Mouse (Mus musculus) liver, embryonic 12.5 days (tissue): ENCODE measurements at regions not wholly inside any gene's neighbourhood (a gene's known extent, or its start where the extent isn't known, plus 50 kb on each side); places are given as distances from the start of the nearest gene placed in this dataset.

Experiments used
- ATAC-seq: fragments of 200-750 bp; cut with Nextera tagmentation; 2 replicates; pipeline ENCODE4 v1.8.0; 2017; ENCODE audit warnings: moderate number of reproducible peaks, mild to moderate bottlenecking, moderate library complexity
- H3K27ac ChIP-seq: fragments of 300-500 bp; sonication (generic); 2 replicates; pipeline ENCODE4 v1.5.1; 2016; ENCODE audit warnings: mild to moderate bottlenecking
- H3K27me3 ChIP-seq: fragments of 300-500 bp; sonication (generic); replicated peaks from 2 replicates; pipeline ENCODE4 v1.6.1; 2016; ENCODE audit warnings: mild to moderate bottlenecking, moderate library complexity
- H3K36me3 ChIP-seq: fragments of 300-500 bp; sonication (generic); 2 replicates; pipeline ENCODE4 v1.6.1; 2016; ENCODE audit warnings: mild to moderate bottlenecking, moderate library complexity
- H3K4me1 ChIP-seq: fragments of 300-500 bp; sonication (generic); 2 replicates; pipeline ENCODE4 v1.6.1; 2016
- H3K4me2 ChIP-seq: fragments of 300-500 bp; sonication (generic); 2 replicates; pipeline ENCODE4 v1.6.1; 2016; ENCODE audit warnings: mild to moderate bottlenecking, moderate library complexity
- H3K4me3 ChIP-seq: fragments of 300-500 bp; sonication (generic); 2 replicates; pipeline ENCODE4 v1.5.1; 2016; ENCODE audit warnings: mild to moderate bottlenecking, moderate library complexity
- H3K9ac ChIP-seq: fragments of 300-500 bp; sonication (generic); 2 replicates; pipeline ENCODE4 v1.6.1; 2016; ENCODE audit warnings: mild to moderate bottlenecking, moderate library complexity
- H3K9me3 ChIP-seq: fragments of 300-500 bp; sonication (generic); replicated peaks from 2 replicates; pipeline ENCODE4 v1.6.1; 2016; ENCODE audit warnings: mild to moderate bottlenecking, moderate library complexity
- WGBS: fragments of 180-500 bp; shearing (Covaris S2); methylation state at CpG from one replicate; pipeline ENCODE4 v1.1.7; 2016; ENCODE audit not compliant: insufficient replicate concordance; 5-methylcytosine and 5-hydroxymethylcytosine counted together

- H3K4me2 ChIP-seq, result no peak overlapping the region
- H3K4me3 ChIP-seq, result no peak overlapping the region
- no peaks in the 10 kb centered on the region for H3K9me3 ChIP-seq
- no peaks in the 10 kb centered on the region for H3K27me3 ChIP-seq
- H3K36me3 ChIP-seq, result no peaks in the 10 kb centered on the region
- H3K27ac ChIP-seq, result no peak overlapping the region
- WGBS, result 64% methylated on average over 5 of the region's 5 CpGs
- H3K9ac ChIP-seq, result no peak overlapping the region
- H3K4me1 ChIP-seq, result no peaks in the 10 kb centered on the region
- ATAC-seq, result no peak
These were observed 91.6 kb upstream of the Zc3h12a start for GRCm38 (mm10) chr4:125219209-125219608.

DNA sequence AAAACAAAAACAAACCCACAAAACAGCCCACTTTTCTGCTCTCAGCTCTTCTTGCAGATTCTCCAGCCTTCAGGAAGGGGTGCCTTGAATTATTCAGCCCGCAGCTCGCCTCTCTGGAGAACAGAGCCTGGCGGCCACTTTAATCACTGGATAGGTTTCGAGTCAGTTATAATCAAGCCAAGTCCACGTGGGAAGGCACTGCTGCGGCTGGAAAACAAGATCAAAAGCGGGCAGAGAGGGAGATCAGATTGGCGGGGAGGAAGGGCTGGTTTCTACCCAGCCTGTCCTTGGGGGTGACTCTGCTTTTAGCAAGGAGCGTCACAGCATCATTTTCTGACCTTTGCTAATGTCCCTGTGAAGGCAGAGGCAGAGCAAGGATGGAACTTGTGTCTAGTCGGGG is 86.7 kb upstream of the Zc3h12a start:
- no peak for ATAC-seq
- Histone ChIP-seq H3K27ac (no peak overlapping the region), H3K9ac (no peak overlapping the region), H3K36me3 (no peaks in the 10 kb centered on the region), H3K4me2 (no peak overlapping the region), H3K4me3 (no peak overlapping the region), H3K9me3 (no peaks in the 10 kb centered on the region), H3K27me3 (peaks cover 8% of the 10 kb centered on the region; the same call in 1 of the 2 replicates), H3K4me1 (no peaks in the 10 kb centered on the region)
- 52% methylated on average over 10 of the region's 10 CpGs for WGBS

- H3K27me3 ChIP-seq, result peaks cover 8% of the 10 kb centered on the region; the same call in 1 of the 2 replicates
- no peaks in the 10 kb centered on the region for H3K4me1 ChIP-seq
- no peak overlapping the region for H3K4me3 ChIP-seq
- H3K36me3 ChIP-seq, result no peaks in the 10 kb centered on the region
- H3K9ac ChIP-seq, result no peak overlapping the region
- no peaks in the 10 kb centered on the region for H3K9me3 ChIP-seq
- WGBS, result 21% methylated on average over 7 of the region's 7 CpGs
- ATAC-seq, result no peak
- no peak overlapping the region for H3K27ac ChIP-seq
- no peak overlapping the region for H3K4me2 ChIP-seq
These were observed 84.5 kb upstream of the Zc3h12a start for GRCm38 (mm10) chr4:125212176-125212530.

GRCm38 (mm10) chr4:125211459-125212175 is 84.0 kb upstream of the Zc3h12a start:
- Histone ChIP-seq H3K4me3 (no peak overlapping the region), H3K4me2 (no peak overlapping the region), H3K27ac (no peak overlapping the region), H3K9me3 (no peaks in the 10 kb centered on the region), H3K4me1 (no peaks in the 10 kb centered on the region), H3K27me3 (peaks cover 8% of the 10 kb centered on the region; the same call in 1 of the 2 replicates), H3K36me3 (no peaks in the 10 kb centered on the region), H3K9ac (no peak overlapping the region)
- WGBS, result 30% methylated on average over 4 of the region's 4 CpGs
- no peak for ATAC-seq

GRCm38 (mm10) chr4:125210719-125211118 is 83.1 kb upstream of the Zc3h12a start:
- H3K9ac ChIP-seq, result no peak overlapping the region
- no peak overlapping the region for H3K4me3 ChIP-seq
- no peaks in the 10 kb centered on the region for H3K36me3 ChIP-seq
- no peaks in the 10 kb centered on the region for H3K9me3 ChIP-seq
- H3K4me2 ChIP-seq, result no peak overlapping the region
- no peak overlapping the region for H3K27ac ChIP-seq
- H3K4me1 ChIP-seq, result no peaks in the 10 kb centered on the region
- WGBS, result 56% methylated on average over 6 of the region's 6 CpGs
- no peak for ATAC-seq
- peaks cover 8% of the 10 kb centered on the region; the same call in 1 of the 2 replicates for H3K27me3 ChIP-seq

DNA sequence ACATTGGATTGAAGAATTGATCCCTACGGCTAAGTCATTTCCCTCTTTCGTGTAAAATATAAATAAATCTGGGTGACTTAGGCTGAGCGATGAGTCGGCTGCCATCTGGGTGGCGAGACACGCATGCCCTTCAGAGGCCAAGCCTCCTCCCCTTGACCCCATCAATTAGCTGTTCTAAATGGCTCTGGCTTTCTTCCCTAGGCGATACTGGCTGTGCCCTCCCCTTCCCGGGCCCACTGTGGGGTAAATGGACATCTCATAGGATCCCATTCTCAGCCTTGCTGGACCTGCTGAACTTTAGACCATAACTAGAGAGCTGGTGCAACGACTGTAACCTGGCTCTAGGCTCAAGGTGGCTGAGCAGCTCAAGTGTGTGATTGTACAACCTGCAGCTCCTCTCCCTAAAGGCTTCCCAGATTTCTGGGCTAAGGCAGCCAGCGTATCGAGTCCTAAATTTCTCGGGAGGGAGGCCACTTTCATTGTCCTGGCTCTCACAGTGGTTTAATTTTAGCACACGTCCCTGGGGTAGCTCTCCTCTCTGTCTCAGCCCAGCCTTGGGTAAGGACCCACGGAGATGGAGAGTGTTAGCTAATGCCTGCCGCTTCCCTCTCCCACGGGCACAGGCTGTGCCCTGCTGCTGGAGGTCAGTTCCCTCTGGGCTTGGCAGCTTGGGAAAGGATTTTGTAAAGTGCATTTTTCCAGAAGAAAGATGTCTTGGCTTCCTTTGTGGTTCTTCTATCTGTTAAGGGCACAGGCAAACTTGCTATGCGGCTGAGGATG is 80.7 kb upstream of the Zc3h12a start:
- Histone ChIP-seq H3K27ac (no peak overlapping the region), H3K4me1 (no peaks in the 10 kb centered on the region), H3K4me3 (no peak overlapping the region), H3K36me3 (no peaks in the 10 kb centered on the region), H3K27me3 (peaks cover 9% of the 10 kb centered on the region; the same call in 1 of the 2 replicates), H3K9ac (no peak overlapping the region), H3K4me2 (no peak overlapping the region), H3K9me3 (no peaks in the 10 kb centered on the region)
- 59% methylated on average over 17 of the region's 17 CpGs for WGBS
- no peak for ATAC-seq

DNA sequence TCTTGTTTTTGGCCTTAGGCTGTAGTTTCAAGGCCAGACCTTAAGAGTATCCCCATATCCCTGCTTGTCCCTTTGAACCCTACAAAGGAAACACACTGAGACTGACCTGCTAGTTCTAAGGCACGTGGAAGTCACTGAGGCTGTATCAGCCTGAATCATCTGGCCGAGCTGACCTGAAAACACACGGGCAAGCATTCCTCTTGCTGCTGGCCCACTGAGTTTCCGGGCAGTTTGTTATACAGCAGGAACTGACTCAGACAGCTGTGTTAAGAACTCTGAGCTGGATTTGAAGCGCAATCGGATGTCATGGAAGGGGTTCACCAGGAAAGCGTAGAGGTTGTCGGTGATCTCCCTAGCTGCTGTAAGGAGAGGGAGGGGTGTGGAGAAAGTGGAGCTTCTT is 75.9 kb upstream of the Zc3h12a start:
- Histone ChIP-seq H3K4me2 (no peak overlapping the region), H3K9me3 (no peaks in the 10 kb centered on the region), H3K4me3 (no peak overlapping the region), H3K36me3 (no peaks in the 10 kb centered on the region), H3K9ac (no peak overlapping the region), H3K27me3 (peaks cover 8% of the 10 kb centered on the region; the same call in 1 of the 2 replicates), H3K4me1 (no peaks in the 10 kb centered on the region), H3K27ac (no peak overlapping the region)
- 45% methylated on average over 8 of the region's 8 CpGs for WGBS
- ATAC-seq, result no peak

GRCm38 (mm10) chr4:125201638-125202325 is 74.1 kb upstream of the Zc3h12a start:
- H3K4me2 ChIP-seq, result no peak overlapping the region
- no peak overlapping the region for H3K9ac ChIP-seq
- H3K36me3 ChIP-seq, result no peaks in the 10 kb centered on the region
- no peak overlapping the region for H3K4me3 ChIP-seq
- no peak overlapping the region for H3K27ac ChIP-seq
- H3K27me3 ChIP-seq, result peaks cover 11% of the 10 kb centered on the region; the same call in 1 of the 2 replicates
- no peak for ATAC-seq
- H3K9me3 ChIP-seq, result no peaks in the 10 kb centered on the region
- no peaks in the 10 kb centered on the region for H3K4me1 ChIP-seq
- WGBS, result 58% methylated on average over 12 of the region's 12 CpGs

DNA sequence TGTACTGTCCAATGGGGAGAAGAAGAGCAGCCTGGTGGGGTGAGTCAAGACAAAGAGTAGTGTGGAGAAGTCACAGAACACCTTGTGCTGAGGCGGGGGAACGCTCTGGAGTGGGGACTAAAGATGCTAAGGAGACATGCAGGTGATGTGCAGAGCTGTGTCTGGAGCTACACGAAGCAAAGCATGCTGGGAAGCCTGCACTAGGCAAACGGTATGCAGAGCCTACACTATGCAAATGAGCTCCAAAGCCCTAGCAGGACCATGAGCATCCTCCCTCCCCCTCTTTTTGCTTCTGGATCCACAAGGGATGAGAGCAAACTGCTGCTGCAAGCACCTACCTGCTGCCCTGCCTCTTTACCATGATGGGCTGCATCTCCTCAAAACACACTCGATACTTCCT is 73.1 kb upstream of the Zc3h12a start:
- Histone ChIP-seq H3K27ac (no peak overlapping the region), H3K4me3 (no peak overlapping the region), H3K4me2 (no peak overlapping the region), H3K4me1 (no peaks in the 10 kb centered on the region), H3K9ac (no peak overlapping the region), H3K36me3 (no peaks in the 10 kb centered on the region), H3K27me3 (peaks cover 11% of the 10 kb centered on the region; the same call in 1 of the 2 replicates), H3K9me3 (no peaks in the 10 kb centered on the region)
- 43% methylated on average over 5 of the region's 5 CpGs for WGBS
- ATAC-seq, result no peak

GRCm38 (mm10) chr4:125199281-125199680 is 71.6 kb upstream of the Zc3h12a start:
- no peak for ATAC-seq
- Histone ChIP-seq H3K4me3 (no peak overlapping the region), H3K36me3 (no peaks in the 10 kb centered on the region), H3K9ac (no peak overlapping the region), H3K27me3 (peaks cover 14% of the 10 kb centered on the region), H3K27ac (no peak overlapping the region), H3K4me2 (no peak overlapping the region), H3K9me3 (no peaks in the 10 kb centered on the region), H3K4me1 (no peaks in the 10 kb centered on the region)
- 30% methylated on average over 5 of the region's 5 CpGs for WGBS

GRCm38 (mm10) chr4:125195901-125196435 is 68.3 kb upstream of the Zc3h12a start:
- H3K4me2 ChIP-seq, result no peak overlapping the region
- H3K36me3 ChIP-seq, result no peaks in the 10 kb centered on the region
- H3K27me3 ChIP-seq, result peaks cover 14% of the 10 kb centered on the region
- no peak for ATAC-seq
- no peaks in the 10 kb centered on the region for H3K4me1 ChIP-seq
- no peaks in the 10 kb centered on the region for H3K9me3 ChIP-seq
- no peak overlapping the region for H3K4me3 ChIP-seq
- no peak overlapping the region for H3K27ac ChIP-seq
- H3K9ac ChIP-seq, result no peak overlapping the region
- 45% methylated on average over 7 of the region's 7 CpGs for WGBS
